Mouse (Mus musculus) gastrocnemius, adult 2 months (tissue): ENCODE data around the gene Cd27. TPM values are rescaled to one million over a fixed set of nuclear protein-coding genes. Genes with fewer than 3 reads are reported as not detected.

Experiments
- DNase-seq: peaks from one replicate; pipeline ENCODE4 v3.0.0; 2022
- H3K27ac ChIP-seq: fragments of 200-600 bp; 2 replicates; pipeline ENCODE4 v1.8.1; 2022; ENCODE audit warnings: mild to moderate bottlenecking
- H3K4me3 ChIP-seq: fragments of 200-600 bp; 2 replicates; pipeline ENCODE4 v1.8.1; 2022; ENCODE audit warnings: mild to moderate bottlenecking, moderate library complexity
- CTCF ChIP-seq: fragments of 200-600 bp; IDR thresholded peaks from 2 replicates; pipeline ENCODE4 v1.8.1; 2022; ENCODE audit warnings: antibody characterized with exemption, mild to moderate bottlenecking, moderate library complexity
- intact Hi-C: fragments of 180-260 bp; cut with DNase I; formaldehyde crosslinking; loops from one replicate; pipeline ENCODE4 v1.15.1; 2025
- total RNA-seq, 2 experiments: library from RNA; stranded (reverse); gene quantifications; 2 replicates each; pipeline ENCODE4 v1.2.3; 2021

Cd27 gene
- total RNA-seq, 2 experiments from 2014 or later, result 0.31 to 0.64 TPM

GRCm38 (mm10) chr6:125221115-125221745 lies 15.6 kb downstream of the Cd27 start:
- TF ChIP-seq CTCF, result no peak
- H3K27ac ChIP-seq, result no peak overlapping the region
- no peak for DNase-seq
- no peak overlapping the region for H3K4me3 ChIP-seq
- intact Hi-C loops, result no loop called here

GRCm38 (mm10) chr6:125218963-125219362 lies 17.8 kb downstream of the Cd27 start:
- no peak overlapping the region for H3K27ac ChIP-seq
- peak; percentile 89 for TF ChIP-seq CTCF
- H3K4me3 ChIP-seq, result no peak overlapping the region
- peak; percentile 52 for DNase-seq
- intact Hi-C loops, result loop anchor here (1.0 kb wide), 1 partner anchor 52 kb away; no protein-coding TSS in a partner anchor

- no peak for DNase-seq
Measured at GRCm38 (mm10) chr6:125217899-125218298, 18.9 kb downstream of the Cd27 start.

GRCm38 (mm10) chr6:125216898-125217297 lies 19.9 kb downstream of the Cd27 start:
- H3K27ac ChIP-seq, result no peak overlapping the region
- no peak for DNase-seq
- intact Hi-C loops, result no loop called here
- TF ChIP-seq CTCF, result no peak
- H3K4me3 ChIP-seq, result no peak overlapping the region

More at GRCm38 (mm10) chr6:125217899-125218298, 18.9 kb downstream of the Cd27 start:
- TF ChIP-seq CTCF, result no peak
- Histone ChIP-seq H3K27ac (no peak overlapping the region), H3K4me3 (no peak overlapping the region)
- intact Hi-C loops, result no loop called here

- Histone ChIP-seq H3K27ac (peak within 1 kb of the TSS; percentile 88), H3K4me3 (peak within 1 kb of the TSS; percentile 94)
- TF ChIP-seq CTCF, result no peak
- intact Hi-C loops, result no loop called here
- peak; percentile 92 for DNase-seq
Measured at GRCm38 (mm10) chr6:125215148-125215954, 21.5 kb downstream of the Cd27 start, which contains the start of gene Vamp1. Vamp1 (plus strand) TSS chr6:125215551.

- Histone ChIP-seq H3K4me3 (no peak overlapping the region), H3K27ac (no peak overlapping the region)
- no peak for DNase-seq
- intact Hi-C loops, result no loop called here
- no peak for TF ChIP-seq CTCF
Measured at GRCm38 (mm10) chr6:125213715-125214114, 23.1 kb downstream of the Cd27 start.

GRCm38 (mm10) chr6:125213129-125213528 lies 23.7 kb downstream of the Cd27 start:
- Histone ChIP-seq H3K4me3 (no peak overlapping the region), H3K27ac (no peak overlapping the region)
- intact Hi-C loops, result no loop called here
- TF ChIP-seq CTCF, result no peak
- no peak for DNase-seq

GRCm38 (mm10) chr6:125212621-125213020 lies 24.2 kb downstream of the Cd27 start:
- intact Hi-C loops, result no loop called here
- Histone ChIP-seq H3K27ac (no peak overlapping the region), H3K4me3 (no peak overlapping the region)
- TF ChIP-seq CTCF, result no peak
- no peak for DNase-seq

- TF ChIP-seq CTCF, result 0 out of 2 replicates have a peak, but pooled peaks have one; percentile 5
- intact Hi-C loops, result no loop called here
- DNase-seq, result no peak
Measured at GRCm38 (mm10) chr6:125210436-125210835, 26.4 kb downstream of the Cd27 start.

GRCm38 (mm10) chr6:125197166-125197565 lies 39.6 kb downstream of the Cd27 start:
- Histone ChIP-seq H3K4me3 (no peak overlapping the region), H3K27ac (0 out of 2 replicates have a peak overlapping the region, but pooled peaks have one; percentile 32)
- DNase-seq, result no peak
- no peak for TF ChIP-seq CTCF
- intact Hi-C loops, result no loop called here

More at GRCm38 (mm10) chr6:125210436-125210835, 26.4 kb downstream of the Cd27 start:
- Histone ChIP-seq H3K27ac (no peak overlapping the region), H3K4me3 (no peak overlapping the region)

GRCm38 (mm10) chr6:125196301-125196700 lies 40.5 kb downstream of the Cd27 start:
- Histone ChIP-seq H3K4me3 (no peak overlapping the region), H3K27ac (peak overlapping the region; percentile 56; the same call in 1 of the 2 replicates)
- DNase-seq, result no peak
- intact Hi-C loops, result no loop called here
- no peak for TF ChIP-seq CTCF

- Histone ChIP-seq H3K27ac (peak overlapping the region; percentile 56; the same call in 1 of the 2 replicates), H3K4me3 (no peak overlapping the region)
- no peak for TF ChIP-seq CTCF
- no peak for DNase-seq
- intact Hi-C loops, result no loop called here
Measured at GRCm38 (mm10) chr6:125195541-125196075, 41.2 kb downstream of the Cd27 start.

GRCm38 (mm10) chr6:125193390-125193789 lies 43.4 kb downstream of the Cd27 start:
- peak overlapping the region; percentile 97 for H3K27ac ChIP-seq
- intact Hi-C loops, result no loop called here
- peak overlapping the region; percentile 80 for H3K4me3 ChIP-seq
- no peak for TF ChIP-seq CTCF
- no peak for DNase-seq
